Mouse (Mus musculus) layer of hippocampus, adult 9-11 months (tissue): ENCODE data around the gene Zfp423.

Experiments
- DNase-seq: peaks from one replicate; pipeline ENCODE4 v3.0.0; 2022

Zfp423 gene

DNA sequence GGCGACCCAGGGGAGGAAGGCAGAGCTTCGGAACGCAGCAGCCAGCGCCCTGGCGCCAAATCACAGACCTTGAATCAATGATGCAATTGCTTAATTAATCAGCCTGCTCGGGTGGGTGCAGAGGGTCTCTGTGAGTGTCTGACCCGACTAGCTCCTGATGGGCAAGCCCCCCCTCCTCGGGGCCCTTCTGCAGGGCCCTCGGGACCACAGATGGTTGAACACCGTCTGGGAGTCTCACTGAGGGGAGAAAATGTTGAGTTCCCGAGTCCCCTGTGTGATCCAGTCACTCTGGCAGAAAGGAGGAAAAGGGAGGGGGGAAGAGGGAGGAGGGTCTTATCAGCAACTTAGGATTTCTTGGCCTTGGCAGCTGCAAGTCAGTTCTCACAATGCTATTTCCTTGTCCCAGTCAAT lies 124.0 kb downstream of the Zfp423 start:
- DNase-seq, result no peak

DNA sequence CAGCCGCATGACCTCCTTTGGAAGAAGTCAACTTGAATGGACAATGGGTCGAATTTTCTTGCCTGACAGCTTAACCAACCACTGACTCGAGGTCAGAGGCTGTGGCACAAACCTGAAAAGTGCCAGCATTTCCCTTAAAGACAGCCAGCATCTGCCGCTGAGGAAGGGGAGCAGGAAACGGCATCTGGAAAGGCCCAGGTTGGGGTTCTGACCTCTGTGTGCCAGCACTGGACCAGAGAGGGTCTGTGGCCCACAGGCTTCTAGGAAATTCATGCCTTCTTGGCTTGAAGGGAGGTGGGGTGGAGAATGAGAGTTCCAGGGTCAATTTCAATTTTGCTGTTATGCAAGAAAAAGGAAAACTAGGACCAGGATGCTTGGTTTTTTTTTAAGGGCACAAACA lies 124.7 kb downstream of the Zfp423 start:
- no peak for DNase-seq

DNA sequence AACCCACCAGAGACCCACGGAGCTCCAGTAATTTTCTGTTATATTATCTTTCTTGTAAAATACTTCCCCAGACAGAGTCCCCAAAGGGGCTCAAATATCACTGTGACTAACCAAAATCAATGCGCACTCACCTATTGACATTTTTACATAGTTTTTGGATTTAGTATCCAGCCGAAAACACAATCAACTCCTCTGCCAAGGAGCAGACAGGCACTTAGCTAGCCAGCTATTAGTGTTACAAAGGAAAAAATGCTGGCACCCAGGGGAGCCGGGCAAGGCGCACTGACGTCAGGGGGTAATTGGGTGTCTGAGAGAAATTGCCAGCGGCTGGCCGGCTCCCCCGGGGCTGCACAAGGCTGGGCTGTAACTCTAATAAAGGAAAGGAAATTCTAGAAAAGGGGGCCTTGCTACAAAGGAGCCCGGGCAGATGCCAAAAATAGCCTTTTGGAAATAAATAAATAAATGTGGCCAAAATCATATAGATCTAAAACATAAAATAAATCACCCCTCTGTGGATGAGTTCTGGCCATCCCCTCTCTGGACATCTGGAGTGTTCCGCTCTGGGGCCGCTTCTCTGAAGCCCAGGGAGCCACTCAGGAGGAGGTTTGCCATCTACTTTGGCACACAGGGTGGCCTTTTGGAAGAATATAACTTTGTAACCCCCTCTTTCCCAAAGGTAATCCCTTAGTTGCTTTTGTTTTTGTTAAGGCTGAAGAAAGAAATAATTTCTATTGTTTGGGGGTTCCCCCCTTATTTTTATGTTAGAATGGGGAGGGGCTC lies 125.4 kb downstream of the Zfp423 start:
- DNase-seq, result no peak

DNA sequence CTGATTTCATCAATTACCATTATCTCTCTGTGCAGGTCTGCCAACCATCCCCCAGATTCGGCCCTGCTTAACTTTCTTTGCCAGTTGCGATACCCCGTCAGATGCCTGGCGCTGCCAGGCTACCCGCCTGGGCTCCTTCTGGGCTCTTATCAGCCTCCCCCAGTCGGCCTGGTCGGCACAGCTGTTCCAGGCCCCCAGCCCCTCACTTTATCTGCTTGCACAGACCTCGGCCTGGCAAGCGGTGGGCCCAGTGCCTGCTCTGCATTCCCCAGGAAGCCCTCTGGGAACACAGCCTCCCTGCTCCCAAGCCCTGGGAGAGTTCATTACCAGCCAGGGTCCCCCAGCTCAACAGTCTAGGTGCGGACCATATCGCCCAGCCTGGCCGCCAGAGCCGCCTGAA lies 126.1 kb downstream of the Zfp423 start:
- DNase-seq, result no peak

DNA sequence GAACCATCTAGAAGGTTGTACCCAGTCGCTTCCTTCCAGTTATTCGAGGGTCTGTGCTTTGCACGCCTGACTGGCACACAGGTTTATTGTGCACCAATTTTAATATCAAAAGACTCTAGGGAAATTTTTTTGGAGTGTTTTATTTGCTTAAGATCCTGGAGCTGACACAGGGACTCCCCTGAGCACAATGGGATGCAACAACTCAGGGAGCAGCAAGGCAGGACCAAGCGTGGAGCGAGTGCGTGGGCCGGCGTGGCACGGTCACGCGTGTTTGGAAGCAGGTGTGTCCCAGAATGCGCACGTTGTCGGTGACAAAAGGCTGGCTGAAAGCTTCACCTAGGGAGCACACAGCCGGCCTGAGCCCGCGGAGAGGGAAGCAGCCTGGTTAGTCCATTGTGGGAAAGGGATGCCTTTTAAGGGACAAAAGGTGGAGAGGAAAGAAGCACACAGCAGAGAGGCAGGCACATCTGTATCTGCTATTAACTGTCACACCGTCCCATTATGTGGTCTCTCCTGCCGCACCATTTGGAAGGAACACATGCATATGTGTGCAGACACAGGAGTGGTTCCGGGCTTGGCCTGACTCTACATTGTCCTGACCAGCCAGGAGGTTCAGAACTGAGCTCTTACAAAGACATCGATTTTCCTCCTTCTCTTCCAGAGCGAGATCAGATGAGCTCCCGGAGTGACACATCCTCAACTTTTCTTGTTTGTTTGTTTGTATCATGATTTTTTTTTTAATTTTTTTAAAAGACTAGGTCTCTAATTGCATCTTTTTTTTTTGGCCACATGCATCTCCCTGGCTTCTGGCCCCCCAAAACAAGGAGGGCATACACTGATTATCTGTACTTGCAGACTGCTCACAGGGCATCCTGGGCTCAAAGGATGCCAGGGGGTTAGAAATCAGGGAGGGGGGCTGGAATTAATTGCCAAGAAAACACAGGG lies 126.7 kb downstream of the Zfp423 start:
- no peak for DNase-seq

DNA sequence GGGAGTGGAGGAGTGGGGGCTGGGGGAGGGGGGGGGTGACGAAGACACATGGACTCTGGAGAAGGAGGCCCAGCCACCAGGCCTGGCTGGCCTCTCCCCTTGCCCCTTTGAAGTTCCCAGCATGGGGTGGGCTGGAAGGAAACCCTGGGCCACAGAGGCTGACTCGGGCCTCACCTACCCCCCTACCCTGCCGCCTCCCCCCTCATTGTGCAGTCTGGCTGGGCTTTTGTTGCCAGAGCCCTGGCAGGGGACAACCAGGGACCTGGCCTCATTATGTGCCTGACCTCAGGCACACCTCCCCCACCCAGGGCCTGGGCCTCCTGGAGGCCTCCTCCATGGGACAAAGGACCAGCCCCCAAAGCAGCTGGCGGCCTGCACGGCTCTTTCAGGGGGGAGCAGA lies 127.8 kb downstream of the Zfp423 start:
- DNase-seq, result no peak

DNA sequence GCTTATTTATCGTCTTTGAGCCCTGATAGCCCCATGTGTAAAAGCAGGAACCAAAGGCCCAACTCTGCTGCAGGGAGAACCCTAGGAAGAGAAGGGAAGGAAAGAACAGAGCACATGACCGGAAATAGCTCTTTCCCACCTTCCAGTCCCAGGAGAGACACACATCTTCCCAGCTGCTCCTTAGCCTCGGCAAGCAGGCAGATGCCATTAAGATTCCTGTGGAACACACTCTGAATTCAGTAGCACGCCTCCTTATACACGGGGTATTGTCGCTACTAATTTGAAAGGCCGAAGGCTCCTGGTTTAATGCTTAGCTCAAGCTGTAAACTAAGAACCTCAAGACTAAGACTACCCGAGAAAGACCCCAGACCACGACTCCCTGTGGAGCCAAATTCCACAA lies 128.3 kb downstream of the Zfp423 start:
- DNase-seq, result no peak

DNA sequence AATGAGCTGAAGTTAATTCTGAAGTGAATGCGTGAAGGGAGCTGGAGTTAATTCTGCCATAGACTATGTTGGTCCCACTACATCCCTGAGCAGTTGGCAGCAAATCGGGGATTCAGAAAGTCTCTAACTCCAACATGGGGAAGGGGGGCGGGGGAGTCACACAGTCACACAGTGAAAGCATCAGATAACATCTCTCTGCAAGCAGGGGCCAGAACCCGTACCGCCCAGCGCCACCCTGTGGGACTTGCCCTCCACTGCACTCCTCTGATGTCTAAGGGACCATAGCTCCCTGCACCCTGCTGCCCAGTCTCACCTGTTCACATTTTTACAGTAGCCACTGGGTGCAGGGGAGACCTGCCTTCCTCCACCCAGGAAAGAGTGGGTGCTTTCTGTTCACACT lies 129.2 kb downstream of the Zfp423 start:
- DNase-seq, result no peak

DNA sequence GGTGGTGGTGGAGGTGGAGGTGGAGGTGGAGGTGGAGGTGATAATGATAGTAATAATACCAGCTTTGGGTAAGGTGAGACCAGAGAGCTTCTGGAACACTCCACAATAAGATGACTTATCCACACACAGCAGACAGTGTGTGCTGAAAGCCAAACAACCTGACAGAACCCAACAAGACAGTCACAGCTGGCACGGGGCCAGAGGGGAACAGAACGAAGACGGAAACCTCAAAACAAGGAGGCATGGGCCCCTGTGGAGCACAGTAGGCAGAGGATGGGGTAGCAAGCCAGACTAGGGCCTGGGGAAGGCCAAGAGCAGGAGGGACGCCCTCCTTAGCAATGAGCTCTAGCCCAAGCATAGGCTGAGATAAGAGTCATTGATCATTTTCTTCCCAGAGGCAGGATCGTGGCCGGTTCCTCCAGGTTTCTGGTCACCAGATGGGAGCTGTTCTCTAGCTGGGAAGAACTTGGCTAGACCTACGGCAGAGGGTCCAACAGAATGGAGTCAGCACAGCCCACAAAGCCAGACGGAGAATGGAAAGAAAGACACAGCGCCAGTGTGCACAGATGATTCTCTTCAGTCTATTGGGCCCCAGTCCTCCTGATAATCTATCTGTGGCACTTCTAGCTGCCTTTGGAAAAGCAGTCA lies 133.3 kb downstream of the Zfp423 start:
- DNase-seq, result no peak

DNA sequence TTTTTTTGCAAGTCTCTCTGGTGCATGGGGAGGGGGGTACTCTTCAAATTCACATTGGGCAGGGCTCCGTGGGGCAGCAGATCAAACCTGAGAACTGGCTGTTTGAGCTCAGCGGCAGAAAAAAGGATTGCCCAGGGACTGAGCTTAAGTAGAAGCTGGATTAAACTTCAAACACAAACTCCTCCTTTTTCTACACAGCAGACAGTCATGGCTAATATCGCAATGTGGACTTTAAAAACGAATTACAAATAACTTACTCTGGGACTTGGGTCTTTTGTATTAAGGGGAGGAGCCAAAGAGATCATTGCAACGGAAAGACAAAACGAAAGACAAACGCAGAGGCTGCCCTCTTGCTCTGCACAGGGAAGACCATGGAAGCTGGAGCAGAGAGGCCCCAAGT lies 136.2 kb downstream of the Zfp423 start:
- no peak for DNase-seq

DNA sequence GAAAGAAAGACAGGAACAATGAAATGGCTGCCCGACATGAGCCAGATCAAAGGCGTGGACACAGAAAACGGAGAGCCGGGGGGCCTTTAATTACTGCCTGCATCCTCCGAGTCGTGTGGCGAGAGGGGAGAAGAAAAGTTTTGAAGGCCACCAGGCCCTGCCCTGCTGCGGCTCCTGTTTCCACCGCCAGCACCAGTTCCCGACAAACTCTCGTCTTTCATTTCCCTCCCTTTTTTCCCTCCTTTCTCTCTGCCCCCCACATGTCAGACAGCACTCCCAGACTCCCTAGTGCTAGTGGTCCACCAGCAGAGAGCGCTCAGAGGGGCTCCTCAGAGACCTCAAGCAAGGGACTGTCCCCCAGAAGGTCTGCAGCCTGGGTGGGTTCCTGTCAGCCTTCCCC lies 136.7 kb downstream of the Zfp423 start:
- no peak for DNase-seq

DNA sequence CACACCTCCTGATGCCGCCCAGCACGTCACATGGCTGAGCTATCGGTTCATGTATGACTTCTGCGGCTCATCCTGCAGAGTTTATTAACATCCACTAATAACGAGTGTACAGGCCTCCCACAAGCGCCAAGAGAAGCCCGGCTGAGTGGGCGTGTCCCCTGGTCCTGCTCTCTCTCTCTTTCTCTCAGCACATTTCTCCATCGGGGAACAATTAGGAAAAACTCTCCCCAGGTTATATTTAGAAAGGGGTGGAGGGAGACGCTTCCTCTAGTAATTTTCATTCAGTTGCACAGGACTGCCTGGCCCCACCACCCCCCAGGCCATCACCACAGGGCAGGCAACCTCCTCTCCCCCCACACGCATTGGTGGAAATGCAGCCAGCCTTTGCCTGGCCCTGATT lies 137.2 kb downstream of the Zfp423 start:
- no peak for DNase-seq

DNA sequence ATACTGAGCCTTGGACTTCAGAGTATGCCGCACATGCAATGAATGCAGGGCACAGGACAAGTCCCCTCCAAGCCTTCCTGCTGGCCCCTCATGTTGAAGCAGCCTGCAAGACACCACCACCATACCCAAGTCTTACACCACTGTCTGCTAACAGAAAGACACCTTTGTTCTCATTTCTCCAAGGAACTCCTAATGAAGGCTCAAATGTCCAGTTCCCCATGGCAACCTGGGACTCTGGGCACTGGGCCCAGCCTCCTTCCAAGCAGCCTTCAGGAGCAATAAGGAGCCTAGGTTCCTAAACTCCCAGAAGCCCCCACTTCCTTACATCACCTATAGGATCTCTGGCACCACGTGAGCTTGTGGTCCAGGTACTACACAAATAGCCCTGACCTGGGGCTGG lies 137.7 kb downstream of the Zfp423 start:
- peak; percentile 32 for DNase-seq

DNA sequence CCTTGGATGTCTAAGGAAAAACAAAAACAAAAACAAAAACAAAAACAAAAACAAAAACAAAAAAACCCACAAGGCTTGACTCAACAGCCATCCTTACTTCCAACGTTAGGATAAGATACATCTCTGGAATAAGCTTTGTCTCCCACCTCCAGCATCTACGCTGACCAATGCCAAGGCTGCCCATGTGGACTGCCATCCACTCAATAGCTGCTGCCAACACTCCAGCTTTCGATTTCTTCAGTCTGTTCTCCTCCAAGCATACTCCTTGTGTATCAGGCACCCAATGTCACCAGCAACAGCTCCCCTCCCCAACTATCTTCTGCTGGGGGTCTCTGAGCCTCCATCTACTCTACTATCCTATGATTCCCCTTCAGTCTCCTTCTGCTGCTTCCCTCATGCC lies 140.1 kb downstream of the Zfp423 start:
- no peak for DNase-seq

DNA sequence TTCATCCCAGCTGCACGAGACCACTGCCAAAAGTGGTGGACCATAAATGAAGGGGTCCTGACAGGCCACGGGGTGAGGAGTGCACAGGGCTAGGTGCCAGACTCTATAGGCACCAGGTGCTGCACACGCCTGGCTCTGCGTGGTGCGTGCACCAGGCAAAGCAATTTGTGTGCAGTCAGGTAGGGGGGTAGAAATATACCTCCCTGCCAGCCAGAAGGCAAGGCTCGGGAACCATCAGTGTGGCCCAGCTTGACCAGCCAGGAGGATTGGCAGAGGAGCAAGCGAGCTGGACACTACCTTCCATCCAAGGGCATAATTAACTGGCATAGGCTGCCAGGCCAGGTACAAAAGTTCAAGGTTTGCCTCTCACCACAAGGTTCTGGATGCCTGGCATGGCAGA lies 140.9 kb downstream of the Zfp423 start:
- DNase-seq, result no peak

DNA sequence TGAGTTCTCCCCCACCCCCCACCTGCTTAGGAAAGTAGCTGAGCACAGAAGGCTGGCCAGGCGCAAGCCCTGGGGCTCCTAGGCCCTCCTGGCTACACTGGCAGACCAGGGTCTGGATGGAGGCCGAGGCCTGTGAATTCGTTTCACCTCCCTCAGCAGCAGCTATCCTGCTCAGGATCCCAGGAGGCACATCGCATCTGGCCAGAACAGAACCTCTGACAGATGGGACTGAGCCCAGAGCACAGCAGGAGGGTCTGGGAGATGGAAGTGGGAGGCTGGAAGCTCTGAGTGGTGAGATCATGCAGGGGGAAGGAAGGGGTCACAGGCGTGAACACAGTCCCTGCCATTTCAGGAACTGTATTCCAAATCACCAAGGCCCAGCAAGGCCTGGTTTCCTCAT lies 143.3 kb downstream of the Zfp423 start:
- no peak for DNase-seq

DNA sequence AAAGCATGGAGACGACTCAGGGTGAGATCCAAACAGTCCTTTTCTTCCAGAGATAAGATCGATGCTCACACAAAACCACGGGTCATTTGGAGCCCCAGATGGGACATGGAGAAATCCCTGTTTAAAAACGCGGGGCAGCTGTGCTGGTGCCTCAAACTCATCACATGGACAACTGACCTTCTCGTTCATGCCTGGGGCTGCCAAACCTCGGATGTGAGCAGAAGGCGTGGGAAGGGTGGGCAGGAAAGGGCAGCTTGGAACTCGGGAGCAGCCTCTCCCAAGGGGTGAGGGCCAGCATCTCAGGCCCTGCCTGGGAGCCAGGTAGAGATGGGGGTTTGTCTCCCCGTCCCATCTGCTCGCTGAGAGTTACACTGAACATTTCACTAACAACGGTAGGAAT lies 146.7 kb downstream of the Zfp423 start:
- no peak for DNase-seq

DNA sequence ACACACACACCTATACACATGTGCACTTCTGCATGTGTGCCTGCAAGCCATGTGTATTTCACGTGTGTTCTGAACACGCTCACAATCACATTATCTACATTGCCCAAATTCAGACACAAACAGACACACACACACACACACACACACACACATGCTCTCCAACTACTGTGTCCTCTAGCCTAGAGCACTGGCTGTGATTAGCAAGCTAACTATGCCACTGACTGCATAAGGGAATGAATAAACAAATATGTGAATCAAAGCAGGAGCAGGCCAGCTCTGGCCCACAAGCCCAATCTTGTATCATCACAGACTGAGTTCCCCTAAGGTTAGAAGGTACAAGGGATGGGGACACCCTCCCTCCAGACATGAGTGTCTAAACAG lies 147.3 kb downstream of the Zfp423 start:
- DNase-seq, result peak; percentile 13

DNA sequence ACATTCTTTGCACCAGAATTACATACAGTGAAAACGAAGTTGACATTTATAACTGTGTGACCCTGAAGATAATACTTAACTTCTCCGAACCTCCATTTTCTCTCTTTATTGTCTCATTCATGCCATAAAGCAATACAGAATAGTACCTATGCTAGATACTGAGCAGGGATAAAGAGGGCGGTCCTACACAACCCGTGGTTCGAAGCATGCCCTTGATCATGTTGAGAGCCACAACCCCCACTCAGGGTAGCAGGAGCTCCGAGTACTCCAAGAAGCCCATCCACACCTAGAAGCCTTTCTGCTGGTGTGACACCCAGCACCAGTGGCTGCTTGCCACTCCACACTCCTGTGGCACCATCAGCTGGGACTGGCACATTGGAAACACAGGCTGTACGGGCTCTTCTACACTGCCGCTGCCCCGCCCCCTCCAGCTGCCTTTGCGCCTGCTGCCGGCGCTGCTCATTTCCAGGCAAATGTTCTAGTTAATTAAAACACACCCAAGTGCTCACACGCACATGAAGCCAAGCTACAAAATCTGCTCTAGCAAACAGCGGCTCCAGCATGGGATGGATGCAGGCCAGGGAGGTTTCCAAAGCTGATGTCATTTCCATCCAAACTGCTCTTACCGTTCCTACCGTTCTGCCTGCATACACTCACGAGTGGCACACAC lies 147.9 kb downstream of the Zfp423 start:
- DNase-seq, result peak; percentile 93

DNA sequence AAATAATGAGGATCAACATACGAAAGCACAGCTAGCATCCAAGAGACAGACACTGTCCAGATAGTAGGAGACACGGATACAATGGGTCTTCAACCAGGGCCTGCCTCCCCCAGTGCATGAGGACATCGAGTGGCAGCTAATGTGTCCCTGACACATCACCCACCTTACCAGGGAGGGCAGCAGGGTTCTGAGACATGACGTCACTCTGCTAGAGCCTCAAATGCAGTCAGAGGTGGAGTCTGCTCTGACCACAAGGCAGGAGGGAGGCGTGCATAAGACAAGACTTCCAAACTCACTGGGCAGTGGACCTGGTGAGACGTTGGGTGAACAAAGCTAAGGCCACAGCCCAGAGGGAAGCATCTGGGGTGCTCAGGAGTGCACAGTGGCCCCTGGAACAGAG lies 148.6 kb downstream of the Zfp423 start:
- DNase-seq, result no peak

DNA sequence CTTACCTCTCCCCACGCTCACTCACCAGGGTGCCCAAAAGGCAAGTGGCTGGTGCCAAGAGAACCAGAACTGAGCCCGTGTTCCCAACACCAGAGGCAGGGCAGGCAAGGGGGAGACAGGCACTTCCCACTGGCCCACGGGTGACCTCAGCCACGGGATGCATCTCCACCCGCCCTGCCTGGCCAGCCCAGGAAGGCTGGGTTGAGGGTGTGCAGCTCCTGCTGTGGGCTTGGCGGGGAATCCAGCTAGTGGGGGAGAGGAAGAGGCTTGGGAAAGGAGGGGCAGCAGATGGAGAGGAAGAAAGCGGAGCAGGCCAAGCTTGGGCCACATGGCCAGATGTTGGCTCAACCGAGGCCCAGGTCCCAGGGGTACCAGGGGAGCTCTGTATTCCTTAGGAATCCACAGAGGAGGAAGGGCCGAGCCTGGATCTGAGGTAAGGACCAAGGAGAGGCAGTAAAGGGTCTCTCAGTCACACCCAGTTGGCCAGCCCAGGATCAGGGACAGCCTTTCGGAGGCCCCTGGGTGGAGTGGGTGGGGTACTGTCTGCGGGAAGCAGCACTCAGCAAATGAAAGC lies 155.0 kb downstream of the Zfp423 start:
- DNase-seq, result no peak

DNA sequence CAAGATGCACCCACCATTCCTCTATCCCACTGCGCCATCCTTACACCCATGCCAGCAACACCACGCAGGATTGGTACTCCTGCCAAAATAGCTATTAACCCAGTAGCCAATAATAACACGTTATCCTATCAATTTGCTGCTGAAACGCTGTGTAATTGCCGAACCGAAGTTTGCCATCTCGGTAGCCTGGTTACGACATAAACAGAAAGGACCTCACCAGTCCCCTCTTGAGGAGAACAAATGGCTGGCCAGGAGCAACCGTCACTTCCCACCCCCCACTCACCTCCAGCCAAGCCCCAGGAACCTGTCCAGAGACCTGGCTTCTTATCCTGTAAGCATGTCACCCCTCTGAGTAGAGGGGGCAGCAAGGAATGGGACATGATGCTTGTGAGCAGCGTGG lies 156.0 kb downstream of the Zfp423 start:
- DNase-seq, result peak; percentile 19

DNA sequence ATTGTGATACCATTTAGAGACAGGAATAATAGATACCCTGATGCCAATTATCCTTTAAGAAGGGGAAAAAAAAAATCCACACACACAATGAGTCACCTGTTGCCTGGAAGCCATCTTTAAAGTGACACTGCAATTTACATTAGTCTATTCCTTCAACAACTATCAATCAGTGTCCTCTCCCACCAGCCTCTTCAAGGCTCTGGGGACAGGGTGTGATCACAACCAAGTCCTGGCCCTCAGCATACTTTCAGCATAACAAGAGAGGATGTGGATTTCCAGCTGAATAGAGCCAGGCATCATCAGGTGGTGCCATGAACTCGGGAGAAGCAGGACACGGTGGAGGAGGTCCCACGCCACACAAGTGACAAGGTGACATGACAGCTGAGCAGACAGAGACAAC lies 156.8 kb downstream of the Zfp423 start:
- no peak for DNase-seq
